Mouse (Mus musculus) liver, embryonic 11.5 days (tissue): ENCODE measurements around the gene Kpna6. TPM values are rescaled to one million over a fixed set of nuclear protein-coding genes. Genes with fewer than 3 reads are reported as not detected.
A peak's percentile ranks its signal among the peaks of the same experiment; 100 is the strongest.
"Not testable (repeated sequence)": the region's sequence is repeated elsewhere in the genome, so short reads cannot be mapped to it uniquely, and the experiment has no call there.

Source experiments
- ATAC-seq: fragments of 200-750 bp; cut with Nextera tagmentation; replicated peaks from 2 replicates; pipeline ENCODE4 v1.8.0; 2017; ENCODE audit warnings: moderate number of reproducible peaks, mild to moderate bottlenecking, moderate TSS enrichment, moderate library complexity; ENCODE audit not compliant: low FRiP score
- DNase-seq: peaks from one replicate; pipeline ENCODE4 v3.0.0-alpha.2; 2017; ENCODE audit warnings: low spot score
- H3K27ac ChIP-seq: fragments of 300-500 bp; sonication (generic); 2 replicates; pipeline ENCODE4 v1.5.1; 2014; ENCODE audit warnings: mild to moderate bottlenecking, low read depth, low read length, control low read depth
- H3K27me3 ChIP-seq: fragments of 300-500 bp; sonication (generic); replicated peaks from 2 replicates; pipeline ENCODE4 v1.6.1; 2014; ENCODE audit warnings: low read length, mixed read lengths; ENCODE audit not compliant: control insufficient read depth, insufficient read depth
- H3K36me3 ChIP-seq: fragments of 300-500 bp; sonication (generic); 2 replicates; pipeline ENCODE4 v1.6.1; 2014; ENCODE audit warnings: mild to moderate bottlenecking, low read length, moderate library complexity, mixed read lengths; ENCODE audit not compliant: control insufficient read depth, insufficient read depth
- H3K4me1 ChIP-seq: fragments of 300-500 bp; sonication (generic); replicated peaks from 2 replicates; pipeline ENCODE4 v1.6.1; 2014; ENCODE audit warnings: low read length, mixed read lengths; ENCODE audit not compliant: control insufficient read depth, insufficient read depth
- H3K4me2 ChIP-seq: fragments of 300-500 bp; sonication (generic); 2 replicates; pipeline ENCODE4 v1.6.1; 2014; ENCODE audit warnings: mild to moderate bottlenecking, control low read depth, moderate library complexity
- H3K4me3 ChIP-seq: fragments of 300-500 bp; sonication (generic); 2 replicates; pipeline ENCODE4 v1.5.1; 2014; ENCODE audit warnings: low read depth, low read length, control low read depth
- H3K9ac ChIP-seq: fragments of 300-500 bp; sonication (generic); 2 replicates; pipeline ENCODE4 v1.6.1; 2014; ENCODE audit warnings: low read depth, low read length, control low read depth
- H3K9me3 ChIP-seq: fragments of 300-500 bp; sonication (generic); 2 replicates; pipeline ENCODE4 v1.6.1; 2016; ENCODE audit warnings: low read length, inconsistent platforms, mixed read lengths; ENCODE audit not compliant: control insufficient read depth
- WGBS: fragments of 180-500 bp; shearing (Covaris S2); extraction: QIAGEN DNeasy Blood & Tissue Kit; methylation state at CpG from one replicate; pipeline ENCODE4 v1.1.7; 2014; 5-methylcytosine and 5-hydroxymethylcytosine counted together
- polyA plus RNA-seq: library from polyadenylated mRNA; unstranded; fragments of >200 nt; fragmentation: Nextera tagmentation; extraction: Ambion mirVana; gene quantifications from 2 replicates; pipeline ENCODE4 v1.2.1, GENCODE M21; 2014

Kpna6 gene
- 11.7 and 12.6 TPM in 2 replicates for polyA plus RNA-seq

DNA sequence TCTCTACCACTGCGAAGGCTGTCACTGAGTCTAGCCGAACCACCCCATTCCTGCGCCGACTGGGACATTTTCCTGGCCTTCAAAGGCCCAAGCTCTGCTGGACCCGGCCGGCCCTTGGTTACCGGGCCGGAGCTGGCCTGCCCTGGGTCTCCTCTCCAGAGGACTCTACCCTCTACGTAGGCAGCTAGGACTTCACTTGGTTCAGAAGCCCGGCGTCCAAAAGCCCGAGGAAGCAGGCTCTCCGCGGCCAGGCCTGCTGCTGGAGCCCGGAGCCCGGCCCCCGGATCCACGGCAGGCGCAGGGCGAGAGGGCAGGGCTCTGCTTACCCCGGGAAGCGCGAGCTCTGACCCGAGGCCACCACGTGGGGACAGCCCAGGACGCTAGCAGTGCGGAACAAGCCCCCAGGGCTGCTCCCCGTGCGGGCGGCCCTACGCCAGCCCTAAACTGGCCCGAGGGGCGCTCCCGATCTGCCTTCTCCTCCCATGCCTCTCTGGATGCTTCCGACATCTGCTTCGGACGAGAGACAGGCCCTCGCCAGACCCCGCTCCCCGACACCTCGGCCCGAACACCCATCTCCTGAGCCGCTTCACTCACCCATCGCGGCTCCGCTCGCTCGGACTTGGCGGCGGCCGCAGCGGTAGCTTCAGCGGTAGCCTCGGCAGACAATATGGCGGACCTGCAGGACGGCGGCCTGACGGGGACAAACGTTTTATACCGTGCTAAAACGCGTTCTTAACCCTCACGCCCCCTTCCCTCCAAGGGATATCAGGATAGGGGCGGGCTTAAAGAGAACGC lies at the start of gene Kpna6:
TSS of gene Kpna6 (minus strand) at position 685 of the 795 bp plus-strand sequence.
- peak; percentile 89 for DNase-seq
- H3K27me3 ChIP-seq, result no peaks in the 10 kb centered on the region
- no peaks in the 10 kb centered on the region for H3K9me3 ChIP-seq
- peak within 1 kb of the TSS; percentile 76 for H3K27ac ChIP-seq
- H3K9ac ChIP-seq, result peak within 1 kb of the TSS; percentile 92
- peak within 1 kb of the TSS; percentile 77 for H3K4me2 ChIP-seq
- under 1% methylated on average over 65 of the region's 65 CpGs for WGBS
- H3K4me1 ChIP-seq, result peaks cover 15% of the 10 kb centered on the region
- peaks cover 9% of the 10 kb centered on the region for H3K36me3 ChIP-seq
- peak within 1 kb of the TSS; percentile 95 for H3K4me3 ChIP-seq
- peak; percentile 82 for ATAC-seq

DNA sequence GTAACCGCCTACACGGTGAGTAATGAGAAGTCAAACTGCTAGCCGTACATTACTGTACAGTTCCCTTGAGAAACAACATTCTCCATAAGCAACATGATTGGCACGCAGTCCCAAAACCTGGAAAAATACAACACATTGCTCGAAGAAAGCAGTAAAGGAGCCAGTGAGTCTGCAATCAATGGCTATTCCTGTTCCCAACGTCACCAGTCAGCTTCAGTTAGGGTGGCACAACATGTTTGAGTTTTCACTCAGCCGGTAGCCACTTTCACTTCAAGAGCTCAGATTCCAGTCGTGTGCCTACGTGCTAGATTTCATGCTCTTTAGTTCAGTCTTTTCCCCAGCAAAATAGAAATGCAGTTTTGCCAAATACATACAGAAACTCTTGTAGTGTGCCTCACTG lies 43.7 kb upstream of the Kpna6 start:
- 93% methylated on average over 9 of the region's 9 CpGs for WGBS

DNA sequence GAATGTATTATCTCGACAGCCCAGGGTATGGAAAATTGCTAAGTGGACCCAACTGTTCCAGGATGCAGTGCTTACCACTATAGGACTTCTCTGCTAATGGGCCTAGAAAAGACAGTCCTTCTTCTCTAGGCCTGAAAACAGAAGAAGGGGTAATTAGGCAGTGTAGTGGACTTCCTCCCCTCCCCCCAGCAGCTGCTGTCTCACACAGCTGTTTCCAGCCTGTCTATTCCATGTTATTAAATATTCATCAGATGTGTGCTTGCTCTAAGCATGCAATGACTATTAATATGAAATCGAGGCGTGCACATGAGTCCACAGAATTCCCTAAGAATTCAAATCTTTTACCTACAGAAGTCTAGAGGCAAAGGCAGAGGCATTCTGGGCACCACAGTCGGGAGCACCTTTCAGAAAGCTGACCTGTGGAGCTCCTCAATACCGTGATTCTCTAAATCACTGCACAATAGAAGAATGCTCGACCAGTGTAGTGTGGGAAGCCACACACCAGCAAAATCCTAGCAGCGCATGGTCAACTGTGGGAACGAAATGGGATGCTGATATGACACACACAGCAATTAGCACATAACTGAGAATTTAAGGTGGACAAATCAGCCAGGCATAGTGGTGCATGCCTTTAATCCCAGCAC lies 37.0 kb upstream of the Kpna6 start:
- ATAC-seq (no peak), DNase-seq (no peak)
- Histone ChIP-seq H3K9ac (no peak overlapping the region), H3K27ac (no peak overlapping the region), H3K9me3 (no peaks in the 10 kb centered on the region), H3K4me2 (no peak overlapping the region), H3K4me3 (no peak overlapping the region), H3K27me3 (no peaks in the 10 kb centered on the region), H3K36me3 (peaks cover 62% of the 10 kb centered on the region), H3K4me1 (no peaks in the 10 kb centered on the region)
- 91% methylated on average over 8 of the region's 8 CpGs for WGBS

More for the DNA sequence above, 43.7 kb upstream of the Kpna6 start:
- no peak overlapping the region for H3K4me2 ChIP-seq
- DNase-seq, result no peak
- H3K9ac ChIP-seq, result no peak overlapping the region
- ATAC-seq, result no peak
- no peaks in the 10 kb centered on the region for H3K9me3 ChIP-seq
- peaks cover 56% of the 10 kb centered on the region for H3K36me3 ChIP-seq
- no peak overlapping the region for H3K27ac ChIP-seq
- H3K4me1 ChIP-seq, result no peaks in the 10 kb centered on the region
- H3K27me3 ChIP-seq, result no peaks in the 10 kb centered on the region
- no peak overlapping the region for H3K4me3 ChIP-seq

DNA sequence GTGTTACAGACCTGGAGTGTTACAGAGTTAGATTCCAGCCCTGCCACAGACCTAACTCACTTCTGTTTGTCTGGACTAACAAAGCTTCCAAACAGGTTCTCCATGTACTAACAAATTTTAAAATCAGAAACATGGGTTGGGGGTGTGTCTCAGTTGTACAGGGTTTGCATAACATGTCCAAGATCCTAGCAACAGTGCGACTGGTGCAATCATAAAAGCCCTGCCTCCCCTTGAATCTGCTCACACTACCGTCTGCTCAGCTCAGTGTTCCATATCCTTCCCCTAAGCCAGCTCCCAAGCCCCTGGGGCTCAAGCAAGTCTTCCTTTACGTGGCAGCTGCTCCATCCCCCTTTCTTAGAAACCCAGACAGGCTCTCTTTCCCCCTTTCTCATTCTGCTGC lies 34.2 kb upstream of the Kpna6 start:
- WGBS, result 81% methylated on average over 3 of the region's 3 CpGs
- Histone ChIP-seq H3K4me1 (peaks cover under 1% of the 10 kb centered on the region), H3K9ac (no peak overlapping the region), H3K4me2 (no peak overlapping the region), H3K27ac (no peak overlapping the region), H3K4me3 (no peak overlapping the region), H3K9me3 (no peaks in the 10 kb centered on the region), H3K27me3 (no peaks in the 10 kb centered on the region), H3K36me3 (peaks cover 62% of the 10 kb centered on the region)
- ATAC-seq (no peak), DNase-seq (no peak)

DNA sequence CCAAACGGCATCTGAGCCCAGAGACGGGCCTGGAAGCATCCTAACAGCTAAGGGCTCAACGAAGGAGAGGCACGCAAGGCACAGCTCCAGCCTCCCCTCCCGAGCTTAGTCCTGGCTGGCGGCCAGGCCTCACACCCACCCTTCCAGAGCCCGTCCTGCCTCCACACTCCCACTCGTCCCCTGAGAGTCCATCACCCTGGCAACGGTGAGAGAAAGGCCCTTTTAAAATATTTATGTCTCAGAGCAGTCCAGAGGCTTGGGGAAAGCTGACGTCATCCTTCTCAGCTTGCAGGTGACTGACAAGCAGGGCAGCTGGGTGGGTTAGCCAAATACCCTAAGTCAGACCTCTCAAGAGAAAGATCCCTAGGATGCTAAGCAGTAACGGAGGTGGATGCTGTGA lies 29.9 kb upstream of the Kpna6 start:
- Histone ChIP-seq H3K36me3 (peaks cover 23% of the 10 kb centered on the region), H3K27me3 (no peaks in the 10 kb centered on the region), H3K9me3 (no peaks in the 10 kb centered on the region), H3K27ac (no peak overlapping the region), H3K4me1 (peaks cover 3% of the 10 kb centered on the region), H3K4me2 (no peak overlapping the region), H3K9ac (no peak overlapping the region), H3K4me3 (no peak overlapping the region)
- ATAC-seq (no peak), DNase-seq (peak; percentile 46)
- 58% methylated on average over 11 of the region's 11 CpGs for WGBS

DNA sequence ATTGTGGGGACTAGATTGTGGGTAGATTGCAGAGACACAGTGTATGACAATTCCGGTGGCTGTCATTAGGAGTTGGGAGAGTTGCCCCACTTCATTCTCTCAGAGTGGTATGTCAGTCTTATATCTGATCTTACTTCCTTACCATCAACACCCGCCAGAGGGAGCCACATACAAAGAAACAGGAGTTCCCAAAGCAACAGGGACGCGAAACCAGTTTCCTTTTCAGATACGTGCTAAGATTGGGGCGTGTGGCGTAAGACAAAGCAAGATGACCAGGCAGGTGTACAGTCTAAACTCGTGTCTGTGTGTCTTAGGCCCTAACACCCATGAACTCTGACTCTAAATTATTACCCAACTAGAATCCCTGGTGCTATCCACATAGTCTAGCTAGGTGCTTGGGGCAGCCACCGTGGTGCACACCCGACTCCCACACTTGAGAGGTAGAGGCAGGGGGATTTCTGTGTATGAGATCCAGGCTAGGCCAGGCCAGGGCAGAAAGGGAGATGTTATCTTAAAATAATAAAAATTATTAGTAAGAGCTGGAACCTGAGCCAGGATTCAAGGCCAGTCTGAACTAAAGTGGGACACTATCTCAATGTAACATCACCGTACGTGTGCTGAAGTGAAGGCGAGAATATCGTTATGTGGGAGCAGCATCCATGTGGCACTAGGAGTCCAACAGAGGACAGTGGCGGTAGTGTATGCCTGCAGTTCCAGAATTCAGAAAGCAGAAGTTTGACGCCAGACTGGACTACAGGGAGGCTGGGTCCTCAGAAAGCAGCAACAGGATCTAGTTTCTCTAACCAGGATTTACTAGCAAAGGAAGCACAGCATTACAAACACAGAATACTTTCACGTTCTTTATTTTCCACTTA lies 29.2 kb upstream of the Kpna6 start:
- Histone ChIP-seq H3K9me3 (no peaks in the 10 kb centered on the region), H3K27ac (no peak overlapping the region), H3K36me3 (peaks cover 21% of the 10 kb centered on the region), H3K4me1 (peaks cover 8% of the 10 kb centered on the region), H3K27me3 (no peaks in the 10 kb centered on the region), H3K4me2 (peak overlapping the region; percentile 47), H3K9ac (no peak overlapping the region), H3K4me3 (no peak overlapping the region)
- DNase-seq, result peak; percentile 71
- 53% methylated on average over 17 of the region's 17 CpGs for WGBS
- peak; percentile 52 for ATAC-seq

DNA sequence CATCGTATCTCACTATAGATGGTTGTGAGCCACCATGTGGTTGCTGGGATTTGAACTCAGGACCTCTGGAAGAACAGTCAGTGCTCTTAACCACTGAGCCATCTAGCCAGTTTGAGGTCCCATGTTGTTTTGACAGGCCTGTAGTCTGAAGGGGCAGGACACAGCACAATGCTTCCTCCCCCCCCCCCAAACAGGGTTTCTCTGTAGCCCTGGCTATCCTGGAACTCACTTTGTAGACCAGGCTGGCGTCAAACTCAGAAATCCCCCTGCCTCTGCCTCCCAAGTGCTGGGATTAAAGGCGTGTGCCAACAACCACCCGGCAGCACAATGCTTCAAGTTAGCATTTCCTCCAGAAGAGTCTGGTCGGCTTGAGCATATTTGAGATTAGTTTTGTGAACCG lies 28.1 kb upstream of the Kpna6 start:
- H3K4me2 ChIP-seq, ATAC-seq, H3K27me3 ChIP-seq, H3K9ac ChIP-seq, DNase-seq, H3K27ac ChIP-seq, H3K4me1 ChIP-seq, H3K9me3 ChIP-seq, H3K4me3 ChIP-seq: not testable (repeated sequence)
- WGBS, result 88% methylated on average over 6 of the region's 6 CpGs
- H3K36me3 ChIP-seq, result peaks cover 18% of the 10 kb centered on the region

DNA sequence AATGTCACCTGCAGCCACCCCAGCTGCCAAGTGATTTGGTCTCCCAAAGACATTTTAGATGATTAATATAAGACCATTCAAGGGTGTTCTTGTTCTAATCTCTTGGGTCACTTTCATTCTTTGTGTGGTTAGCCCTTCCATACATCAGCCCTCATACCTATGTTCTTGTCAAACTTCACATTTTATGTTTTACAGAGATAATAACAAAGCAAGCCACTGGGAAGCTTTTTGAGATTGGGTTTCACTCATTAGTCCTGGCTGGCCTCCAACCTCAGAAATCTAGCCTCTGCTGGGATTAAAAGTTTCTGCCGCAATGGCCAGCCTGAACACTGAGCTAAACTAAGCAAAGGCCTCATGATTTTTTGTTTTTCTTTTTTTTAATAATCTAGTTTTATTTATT lies 27.6 kb upstream of the Kpna6 start:
- Histone ChIP-seq H3K4me2 (no peak overlapping the region), H3K9me3 (no peaks in the 10 kb centered on the region), H3K27me3 (no peaks in the 10 kb centered on the region), H3K4me3 (no peak overlapping the region), H3K9ac (no peak overlapping the region), H3K4me1 (peaks cover 13% of the 10 kb centered on the region), H3K36me3 (peaks cover 14% of the 10 kb centered on the region), H3K27ac (no peak overlapping the region)
- DNase-seq (no peak), ATAC-seq (no peak)
- 77% methylated on average over 1 of the region's 1 CpGs for WGBS
